Mouse (Mus musculus): ENCODE measurements around the gene Cfap100.

DNA sequence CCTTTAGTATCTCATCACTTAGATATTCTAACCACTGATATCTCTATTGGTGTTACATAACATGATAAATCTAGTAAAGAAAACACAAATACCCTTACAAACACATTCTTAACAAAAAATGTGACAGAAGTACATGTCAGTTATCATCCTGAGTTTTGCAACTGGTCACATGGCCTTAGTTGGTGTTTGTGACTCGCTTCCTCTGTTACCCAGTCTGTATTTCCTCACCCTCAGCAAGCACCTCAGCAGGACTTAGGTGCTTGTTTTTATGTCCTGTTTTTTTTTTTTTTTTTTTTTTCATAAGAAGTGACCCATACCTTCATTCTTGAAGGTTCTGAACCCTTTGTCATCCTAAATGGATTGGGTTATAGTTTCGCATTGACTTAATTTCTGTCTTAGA lies 50.9 kb downstream of the Cfap100 start:
- no peak for TF ChIP-seq POLR2A (IDR thresholded peaks at IDR 0.05; ENCODE audit: low read depth, low read length)
- TF ChIP-seq CTCF (IDR thresholded peaks at IDR 0.05; ENCODE audit: extremely low read depth, insufficient read depth, insufficient read length, insufficient replicate concordance), result no peak

Measured in spleen, adult 2 months (tissue).